Mouse (Mus musculus) embryonic fibroblast, embryonic 13.5 days (primary cell): ENCODE measurements around the gene Sorbs2. TPM values are rescaled to one million over a fixed set of nuclear protein-coding genes. Genes with fewer than 3 reads are reported as not detected.
"Not testable (repeated sequence)": the region's sequence is repeated elsewhere in the genome, so short reads cannot be mapped to it uniquely, and the experiment has no call there.

Source experiments
- H3K27ac ChIP-seq: 2 replicates; pipeline ENCODE4 v1.5.1; 2012; ENCODE audit warnings: low read length, control low read depth, inconsistent platforms; ENCODE audit not compliant: insufficient read depth
- H3K4me1 ChIP-seq: 2 replicates; pipeline ENCODE4 v1.6.1; 2011; ENCODE audit warnings: low read length; ENCODE audit not compliant: control insufficient read depth, insufficient read depth
- H3K4me3 ChIP-seq: 2 replicates; pipeline ENCODE4 v1.5.1; 2011; ENCODE audit warnings: mild to moderate bottlenecking, control low read depth, low read length; ENCODE audit not compliant: insufficient read depth
- CTCF ChIP-seq: IDR thresholded peaks from 2 replicates; pipeline ENCODE4 v1.5.1; 2011; ENCODE audit warnings: mild to moderate bottlenecking, control low read depth, low read length, moderate library complexity, borderline replicate concordance; ENCODE audit not compliant: insufficient read depth
- POLR2A ChIP-seq: IDR thresholded peaks from 2 replicates; pipeline ENCODE4 v1.6.1; 2011; ENCODE audit warnings: low read depth, mild to moderate bottlenecking, control low read depth, low read length, moderate library complexity
- polyA plus RNA-seq: library from polyadenylated mRNA; stranded (reverse); fragments of >200 nt; gene quantifications from 2 replicates; pipeline ENCODE4 v1.2.4, GENCODE M21; 2011; ENCODE audit warnings: low read depth; ENCODE audit not compliant: missing spikeins, insufficient read length

Gene Sorbs2
- polyA plus RNA-seq, 1 experiment: 28.5 TPM

GRCm38 (mm10) chr8:45844911-45845481 lies 337.4 kb downstream of the Sorbs2 start:
- no peaks in the 10 kb centered on the region; the same call in 1 of the 2 replicates for H3K4me1 ChIP-seq
- TF ChIP-seq POLR2A (no peak), CTCF (no peak)
- no peak overlapping the region for H3K27ac ChIP-seq
- no peak overlapping the region for H3K4me3 ChIP-seq

- Histone ChIP-seq H3K4me1 (no peaks in the 10 kb centered on the region; the same call in 1 of the 2 replicates), H3K4me3 (no peak overlapping the region), H3K27ac (no peak overlapping the region)
- TF ChIP-seq CTCF: no peak
- no peak for TF ChIP-seq POLR2A
Observed at GRCm38 (mm10) chr8:45845906-45846305, 338.3 kb downstream of the Sorbs2 start.

- Histone ChIP-seq H3K4me3 (no peak overlapping the region), H3K4me1 (no peaks in the 10 kb centered on the region), H3K27ac (no peak overlapping the region)
- no peak for TF ChIP-seq POLR2A
- TF ChIP-seq CTCF: no peak
Observed at GRCm38 (mm10) chr8:45855118-45855517, 347.5 kb downstream of the Sorbs2 start.

- no peaks in the 10 kb centered on the region for H3K4me1 ChIP-seq
- TF ChIP-seq CTCF (no peak), POLR2A (no peak)
- H3K4me3 ChIP-seq: no peak overlapping the region
- H3K27ac ChIP-seq: no peak overlapping the region
Observed at GRCm38 (mm10) chr8:45857734-45858133, 350.1 kb downstream of the Sorbs2 start.

GRCm38 (mm10) chr8:45858391-45858790 lies 350.8 kb downstream of the Sorbs2 start:
- Histone ChIP-seq H3K27ac (no peak overlapping the region), H3K4me1 (no peaks in the 10 kb centered on the region), H3K4me3 (no peak overlapping the region)
- no peak for TF ChIP-seq POLR2A
- no peak for TF ChIP-seq CTCF

GRCm38 (mm10) chr8:45871587-45871986 lies 364.0 kb downstream of the Sorbs2 start:
- not testable (repeated sequence) for H3K4me1 ChIP-seq, H3K27ac ChIP-seq, H3K4me3 ChIP-seq

- Histone ChIP-seq H3K4me3 (no peak overlapping the region), H3K4me1 (no peaks in the 10 kb centered on the region; the same call in 1 of the 2 replicates), H3K27ac (no peak overlapping the region)
- no peak for TF ChIP-seq POLR2A
- no peak for TF ChIP-seq CTCF
Observed at GRCm38 (mm10) chr8:45872077-45872476, 364.5 kb downstream of the Sorbs2 start.

GRCm38 (mm10) chr8:45874945-45875626 lies 367.5 kb downstream of the Sorbs2 start:
- Histone ChIP-seq H3K4me3 (no peak overlapping the region), H3K4me1 (no peaks in the 10 kb centered on the region; the same call in 1 of the 2 replicates), H3K27ac (peak overlapping the region; percentile 37; the same call in 1 of the 2 replicates)
- TF ChIP-seq POLR2A (no peak), CTCF (no peak)

- TF ChIP-seq POLR2A: no peak
- no peak for TF ChIP-seq CTCF
- Histone ChIP-seq H3K27ac (no peak overlapping the region), H3K4me3 (no peak overlapping the region)
Observed at GRCm38 (mm10) chr8:45876397-45876796, 368.8 kb downstream of the Sorbs2 start.

More at GRCm38 (mm10) chr8:45876397-45876796, 368.8 kb downstream of the Sorbs2 start:
- H3K4me1 ChIP-seq: no peaks in the 10 kb centered on the region

Other genes starting within 250 kb of the Sorbs2 start
- not detected in 2 replicates for gene F11, start 245.8 kb upstream of the Sorbs2 start, polyA plus RNA-seq
- gene Klkb1, start 212.9 kb upstream of the Sorbs2 start, polyA plus RNA-seq: 0.18 and 0.26 TPM in 2 replicates
- not detected in 2 replicates for gene Gm45753, start 199.3 kb upstream of the Sorbs2 start, polyA plus RNA-seq
- gene Cyp4v3, start 174.6 kb upstream of the Sorbs2 start, polyA plus RNA-seq: 7.1 and 7.4 TPM in 2 replicates
- gene Fam149a, start 125.5 kb upstream of the Sorbs2 start, polyA plus RNA-seq: 27.7 and 30.2 TPM in 2 replicates
- gene Tlr3, start 96.7 kb upstream of the Sorbs2 start, polyA plus RNA-seq: 5.4 and 6.7 TPM in 2 replicates